In the genomic region with DNA sequence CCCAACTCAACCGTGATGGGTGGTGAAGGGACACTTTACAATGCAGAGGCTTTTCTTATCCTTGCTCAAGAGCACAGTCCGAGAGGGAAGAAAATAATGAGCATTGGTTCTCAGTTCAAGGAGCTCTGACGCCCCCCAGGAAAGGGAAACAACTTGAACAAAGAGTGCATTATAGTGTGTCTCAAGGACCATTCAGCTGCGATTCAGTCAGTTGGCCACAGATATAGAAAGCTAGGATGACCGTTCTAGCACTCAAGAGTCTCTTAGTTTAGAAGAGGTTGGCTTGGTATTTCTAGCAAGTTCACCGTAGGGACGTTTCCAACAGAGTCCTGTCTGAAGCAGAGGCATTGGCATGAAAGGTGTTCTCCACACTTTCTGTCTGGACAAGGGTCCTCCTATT, we compare ENCODE assay signal across 22 mouse cellular contexts. TPM values are rescaled to one million over a fixed set of nuclear protein-coding genes. Genes with fewer than 3 reads are reported as not detected.
DNase-seq lines count a peak whose midpoint lies in the region; ATAC-seq and TF ChIP-seq lines count a peak whose summit lies in the region.
"Had no signal": no experiment of that assay in that cellular context is flagged by ENCODE, and none has a peak within 500 bp of the region (broad histone marks: within the 10 kb centered on the region; RNA-seq: fewer than 3 reads in every experiment).

No protein-coding gene starts in this region.

- no peak for ATAC-seq in hindbrain, postnatal 0 days
- ATAC-seq in hindbrain, embryonic 12.5 days (ENCODE audit: low FRiP score), result no peak
- ATAC-seq in lung, postnatal 0 days, result peak; percentile 16; the same call in 1 of the 2 replicates
- no peak for ATAC-seq in erythroid progenitor cell, adult 5-6 weeks (replicated peaks; ENCODE audit: low FRiP score, poor library complexity, severe bottlenecking)

- H3K27me3 ChIP-seq in hindbrain, postnatal 0 days (ENCODE audit: insufficient read depth, low read length), result no peaks in the 10 kb centered on the region
- no peaks in the 10 kb centered on the region for H3K27me3 ChIP-seq in hindbrain, embryonic 12.5 days
- no peaks in the 10 kb centered on the region for H3K27me3 ChIP-seq in lung, postnatal 0 days (replicated peaks; ENCODE audit: insufficient read depth, low read length)
- peaks cover 0 to 3% of the 10 kb centered on the region in 2 experiments; a peak in 1 of 4 replicates for H3K27me3 ChIP-seq in MEL (ENCODE audit: control insufficient read depth in 1 of 2, insufficient read depth in 2 of 2, low read length in 2 of 2)

- H3K4me2 ChIP-seq in hindbrain, postnatal 0 days (ENCODE audit: low read depth, low read length), result no peak overlapping the region
- H3K4me2 ChIP-seq in hindbrain, embryonic 12.5 days (replicated peaks), result no peak overlapping the region
- 0 out of 2 replicates have a peak overlapping the region, but pooled peaks have one; percentile 4 for H3K4me2 ChIP-seq in lung, postnatal 0 days (replicated peaks; ENCODE audit: low read depth, low read length)

- H3K9ac ChIP-seq in hindbrain, postnatal 0 days (replicated peaks; ENCODE audit: low read length), result no peak overlapping the region
- H3K9ac ChIP-seq in hindbrain, embryonic 12.5 days, result no peak overlapping the region
- no peak overlapping the region for H3K9ac ChIP-seq in lung, postnatal 0 days (replicated peaks; ENCODE audit: low read depth)
- no peak overlapping the region for H3K9ac ChIP-seq in MEL (ENCODE audit: control insufficient read depth, low read depth, low read length, poor library complexity, severe bottlenecking)
- H3K9ac ChIP-seq: liver, embryonic 13.5 days; midbrain, embryonic 12.5 days had no signal

- no peak for TF ChIP-seq RAD21 in MEL (IDR thresholded peaks at IDR 0.05; ENCODE audit: low read depth, low read length)

- TF ChIP-seq EP300 in lung, postnatal 0 days (IDR thresholded peaks at IDR 0.05), result no peak
- TF ChIP-seq EP300 in MEL (IDR thresholded peaks at IDR 0.05; ENCODE audit: low read depth in 1 of 2, low read length in 2 of 2), result no peak

- H3K36me3 ChIP-seq in hindbrain, postnatal 0 days (ENCODE audit: insufficient read depth, low read length), result no peaks in the 10 kb centered on the region
- no peaks in the 10 kb centered on the region for H3K36me3 ChIP-seq in hindbrain, embryonic 12.5 days
- H3K36me3 ChIP-seq in lung, postnatal 0 days (ENCODE audit: insufficient read depth, low read length), result no peaks in the 10 kb centered on the region
- peaks cover 0 to 26% of the 10 kb centered on the region in 2 experiments; a peak in 2 of 4 replicates for H3K36me3 ChIP-seq in MEL (ENCODE audit: control insufficient read depth in 1 of 2, insufficient read depth in 2 of 2, low read length in 2 of 2)
- H3K36me3 ChIP-seq: hindbrain, embryonic 10.5 days; liver, embryonic 13.5 days; midbrain, embryonic 12.5 days had no signal

- no peak for TF ChIP-seq POLR2A in MEL (IDR thresholded peaks at IDR 0.05; ENCODE audit: control insufficient read depth in 1 of 2, insufficient read depth in 1 of 2, low read depth in 1 of 2, low read length in 2 of 2, poor library complexity in 1 of 2)

- no peak overlapping the region for H3K4me3 ChIP-seq in gastrocnemius, adult 2 months
- H3K4me3 ChIP-seq in hindbrain, postnatal 0 days (ENCODE audit: low read length), result no peak overlapping the region
- no peak overlapping the region for H3K4me3 ChIP-seq in hindbrain, embryonic 12.5 days
- H3K4me3 ChIP-seq in lung, postnatal 0 days (ENCODE audit: low read depth, low read length), result no peak overlapping the region
- H3K4me3 ChIP-seq in MEL (ENCODE audit: control insufficient read depth in 1 of 2, insufficient read depth in 1 of 2, low read depth in 2 of 2, low read length in 2 of 2), result peak overlapping the region; percentile 1 to 18
- H3K4me3 ChIP-seq: hindbrain, embryonic 10.5 days; liver, embryonic 13.5 days; midbrain, embryonic 12.5 days had no signal

- WGBS in hindbrain, postnatal 0 days, result 50% methylated on average over 7 of the region's 7 CpGs
- 52% methylated on average over 7 of the region's 7 CpGs for WGBS in hindbrain, embryonic 12.5 days
- WGBS in lung, postnatal 0 days, result 47% methylated on average over 7 of the region's 7 CpGs

- no peak for TF ChIP-seq CTCF in gastrocnemius, adult 2 months (IDR thresholded peaks at IDR 0.05)
- TF ChIP-seq CTCF in hindbrain, postnatal 0 days (IDR thresholded peaks at IDR 0.05; ENCODE audit: low read depth), result no peak
- no peak for TF ChIP-seq CTCF in lung, postnatal 0 days (IDR thresholded peaks at IDR 0.05)
- no peak for TF ChIP-seq CTCF in MEL (IDR thresholded peaks at IDR 0.05 in 2 of 3, conservative IDR thresholded peaks at IDR 0.05 in 1 of 3; ENCODE audit: control insufficient read depth in 1 of 3, insufficient read depth in 1 of 3, low read depth in 2 of 3, low read length in 3 of 3, poor library complexity in 1 of 3, severe bottlenecking in 1 of 3)

- peak overlapping the region; percentile 35; the same call in 1 of the 2 replicates for H3K27ac ChIP-seq in gastrocnemius, adult 2 months
- peak overlapping the region; percentile 95; the same call in 1 of the 2 replicates for H3K27ac ChIP-seq in hindbrain, postnatal 0 days
- no peak overlapping the region for H3K27ac ChIP-seq in hindbrain, embryonic 12.5 days
- H3K27ac ChIP-seq in lung, postnatal 0 days (ENCODE audit: low read length), result peak overlapping the region; percentile 14; the same call in 1 of the 2 replicates
- no peak overlapping the region for H3K27ac ChIP-seq in MEL (ENCODE audit: control insufficient read depth, low read depth, low read length)
- H3K27ac ChIP-seq: hindbrain, embryonic 10.5 days; liver, embryonic 13.5 days; macrophage had no signal

- H3K9me3 ChIP-seq in hindbrain, postnatal 0 days (ENCODE audit: low read length), result no peaks in the 10 kb centered on the region
- H3K9me3 ChIP-seq in hindbrain, embryonic 12.5 days (replicated peaks), result no peaks in the 10 kb centered on the region
- no peaks in the 10 kb centered on the region for H3K9me3 ChIP-seq in lung, postnatal 0 days (ENCODE audit: low read length)
- no peaks in the 10 kb centered on the region for H3K9me3 ChIP-seq in MEL (replicated peaks; ENCODE audit: insufficient read depth, low read length)
- H3K9me3 ChIP-seq: hindbrain, embryonic 10.5 days; liver, embryonic 13.5 days; midbrain, embryonic 12.5 days had no signal

- no peak for DNase-seq in gastrocnemius, adult 2 months
- DNase-seq in gastrocnemius, adult 18-20 months (ENCODE audit: low spot score), result no peak
- DNase-seq in hindbrain, postnatal 0 days (ENCODE audit: low spot score), result no peak
- peak; percentile 51 for DNase-seq in lung, postnatal 0 days (ENCODE audit: low spot score)
- DNase-seq in lung, adult 18-20 months, result no peak
- peak; percentile 27 for DNase-seq in MEL (ENCODE audit: low read depth, low spot score)
- DNase-seq: adrenal gland, postnatal 36 days; cerebellum, adult 11-12 months; cerebellum, postnatal 14 days; embryo, embryonic 11 days; gastrocnemius, postnatal 25 days; kidney, adult 8-10 months; kidney, postnatal 25 days; left cerebral cortex, postnatal 4 days; liver, embryonic 13.5 days; right cerebral cortex, adult 18-20 months; thymus, postnatal 14 days had no signal

- no peaks in the 10 kb centered on the region for H3K79me2 ChIP-seq in MEL (ENCODE audit: control insufficient read depth, insufficient read depth, low read length, poor library complexity)

- intact Hi-C loops in gastrocnemius, adult 2 months (cut with DNase I), result no loop called here

- H3K4me1 ChIP-seq in hindbrain, postnatal 0 days (ENCODE audit: insufficient read depth, low read length), result peaks cover 10% of the 10 kb centered on the region; the same call in 1 of the 2 replicates
- H3K4me1 ChIP-seq in hindbrain, embryonic 12.5 days, result peaks cover 25% of the 10 kb centered on the region
- peaks cover 9% of the 10 kb centered on the region; the same call in 1 of the 2 replicates for H3K4me1 ChIP-seq in lung, postnatal 0 days (ENCODE audit: insufficient read depth, low read depth, low read length)
- H3K4me1 ChIP-seq in MEL (ENCODE audit: control insufficient read depth in 1 of 2, insufficient read depth in 2 of 2, low read length in 2 of 2), result peaks cover 11 to 30% of the 10 kb centered on the region in 2 experiments

TF ChIP-seq in MEL, 35 proteins besides CTCF, POLR2A, EP300 and RAD21:
- peak; percentile 28; the same call in 1 of the 2 replicates for TF ChIP-seq MXI1 (IDR thresholded peaks at IDR 0.05; ENCODE audit: low read depth, low read length)
- TF ChIP-seq USF1 (IDR thresholded peaks at IDR 0.05; ENCODE audit: low read depth, low read length), result no peak

RNA-seq across cellular contexts. Expression of a gene that starts 1.4 kb away (rescaled TPM):
- 10 to 100 TPM in 1 of 2 experiments, 1 to 10 TPM in 1; 9.2 to 10.2 TPM for total RNA-seq in gastrocnemius, adult 2 months (2021)
- total RNA-seq in gastrocnemius, adult 18-20 months (2021), result 10 to 100 TPM in 1 of 2 experiments, 1 to 10 TPM in 1; 8.5 to 13.5 TPM
- total RNA-seq in hindbrain, postnatal 0 days (2014; rRNA removed), result 23.1 and 27.2 TPM in 2 replicates
- 16.5 and 16.7 TPM in 2 replicates for polyA plus RNA-seq in hindbrain, postnatal 0 days (2015; fragmentation: Nextera tagmentation; extraction: Ambion mirVana)
- polyA plus RNA-seq in hindbrain, embryonic 12.5 days (2016; fragmentation: Nextera tagmentation; extraction: Ambion mirVana), result 45.9 and 48.9 TPM in 2 replicates
- 9.9 and 10.7 TPM in 2 replicates for polyA plus RNA-seq in lung, postnatal 0 days (2015; fragmentation: Nextera tagmentation; extraction: Ambion mirVana)
- 0.10 and 0.12 TPM in 2 replicates for total RNA-seq in MEL (2012; rRNA removed)
- polyA plus RNA-seq in MEL (2012; ENCODE audit: insufficient read depth in 1 of 2, insufficient read length in 2 of 2, low read depth in 1 of 2, low replicate concordance in 2 of 2, missing spikeins in 1 of 2), result 1 to 10 TPM in 1 of 2 experiments, not detected in 1; 3.6 TPM
- 0.36 TPM in 1 of 2 replicates, not detected in the other for total RNA-seq in erythroid progenitor cell, adult 5-6 weeks (2015; ENCODE audit: low replicate concordance)
- not detected in 2 replicates for total RNA-seq in erythroid progenitor cell, adult 5-6 weeks (2017; ENCODE audit: low replicate concordance)

RNA-seq across cellular contexts. Expression of a gene that starts 25.4 kb away (rescaled TPM):
- total RNA-seq in gastrocnemius, adult 2 months (2021), result 100 to 1,000 TPM; 102 to 114 TPM
- total RNA-seq in gastrocnemius, adult 18-20 months (2021), result 100 to 1,000 TPM; 116 to 123 TPM
- 598 and 874 TPM in 2 replicates for total RNA-seq in hindbrain, postnatal 0 days (2014; rRNA removed)
- polyA plus RNA-seq in hindbrain, postnatal 0 days (2015; fragmentation: Nextera tagmentation; extraction: Ambion mirVana), result 267 and 268 TPM in 2 replicates
- 90.2 and 92.1 TPM in 2 replicates for polyA plus RNA-seq in hindbrain, embryonic 12.5 days (2016; fragmentation: Nextera tagmentation; extraction: Ambion mirVana)
- polyA plus RNA-seq in lung, postnatal 0 days (2015; fragmentation: Nextera tagmentation; extraction: Ambion mirVana), result 132 and 133 TPM in 2 replicates
- total RNA-seq in MEL (2012; rRNA removed), result 69.1 and 71.4 TPM in 2 replicates
- 100 to 1,000 TPM in 1 of 2 experiments, not detected in 1; 199 TPM for polyA plus RNA-seq in MEL (2012; ENCODE audit: insufficient read depth in 1 of 2, insufficient read length in 2 of 2, low read depth in 1 of 2, low replicate concordance in 2 of 2, missing spikeins in 1 of 2)
- total RNA-seq in erythroid progenitor cell, adult 5-6 weeks (2015; ENCODE audit: low replicate concordance), result 415 and 552 TPM in 2 replicates
- 202 and 230 TPM in 2 replicates for total RNA-seq in erythroid progenitor cell, adult 5-6 weeks (2017; ENCODE audit: low replicate concordance)

Comparison
In these comparisons a context has a peak if more than half of its experiments do, and no peak if none do; other contexts are left out.
1. DNase-seq: peak in lung, postnatal 0 days (single experiment) and MEL (single experiment); none in gastrocnemius, adult 2 months (single experiment), gastrocnemius, adult 18-20 months (single experiment), hindbrain, postnatal 0 days (single experiment) and lung, adult 18-20 months (0 of 2).
2. H3K27ac ChIP-seq: peak in gastrocnemius, adult 2 months (single experiment), hindbrain, postnatal 0 days (single experiment) and lung, postnatal 0 days (single experiment); none in hindbrain, embryonic 12.5 days (single experiment) and MEL (single experiment).
3. H3K4me3 ChIP-seq: peak in MEL (2 of 2); none in gastrocnemius, adult 2 months (single experiment), hindbrain, postnatal 0 days (single experiment), hindbrain, embryonic 12.5 days (single experiment) and lung, postnatal 0 days (single experiment).